Mouse (Mus musculus) gastrocnemius, postnatal 36 days (tissue): ENCODE data around the gene Snrnp70. TPM values are rescaled to one million over a fixed set of nuclear protein-coding genes. Genes with fewer than 3 reads are reported as not detected.
"Not testable (repeated sequence)": the region's sequence is repeated elsewhere in the genome, so short reads cannot be mapped to it uniquely, and the experiment has no call there.

Experiments
- DNase-seq, 2 experiments: peaks; one replicate each; pipeline ENCODE4 v3.0.0; 2022
- intact Hi-C: fragments of 180-260 bp; cut with DNase I; formaldehyde crosslinking; loops from one replicate; pipeline ENCODE4 v1.15.1; 2025
- total RNA-seq, 2 experiments: library from RNA; stranded (reverse); gene quantifications; 2 replicates each; pipeline ENCODE4 v1.2.3; 2021

Gene Snrnp70
- total RNA-seq, 2 experiments from 2014 or later = 70.2 to 84.1 TPM

DNA sequence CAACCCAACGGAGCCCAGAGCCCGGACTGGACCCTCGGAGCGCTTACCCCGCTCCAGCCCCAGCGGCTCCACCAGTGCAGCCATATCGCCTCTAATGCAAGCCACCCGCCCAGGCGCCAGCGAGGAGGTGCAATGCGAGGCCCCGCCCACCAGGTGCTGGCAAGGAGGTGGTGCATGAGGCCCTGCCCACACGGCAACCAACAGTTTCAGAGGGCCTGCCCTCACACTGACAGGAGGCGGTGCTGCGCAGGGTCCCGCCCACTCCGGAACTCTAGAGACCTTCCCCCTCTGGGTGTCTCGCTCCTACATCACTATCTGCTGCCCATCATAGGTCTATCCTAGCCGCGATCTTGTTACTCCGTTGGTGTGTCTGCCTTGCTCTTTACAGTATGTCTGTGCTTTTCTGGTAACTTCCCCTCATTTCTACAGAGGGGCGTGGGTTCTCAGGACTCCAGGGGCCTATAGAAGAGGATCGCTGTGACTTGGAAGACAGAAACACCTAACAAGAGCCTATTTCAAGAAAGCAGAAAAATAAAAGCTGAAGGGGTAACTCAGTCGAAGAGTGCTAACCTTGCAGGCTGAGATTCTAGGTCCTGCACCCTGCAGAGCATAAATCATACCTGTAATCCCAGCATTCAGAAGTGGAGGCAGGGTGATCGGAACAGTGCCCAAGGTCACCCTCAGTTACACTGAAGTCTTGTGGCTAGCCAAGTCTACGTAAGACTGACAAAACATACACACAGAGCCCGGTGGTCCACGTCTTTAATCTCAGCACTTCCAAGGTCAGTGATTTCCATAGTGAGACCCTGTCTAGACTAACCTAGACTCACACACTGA, 24.8 kb downstream of the Snrnp70 start, which contains the start of gene Lin7b:
Lin7b (minus strand) TSS at position 109 of the 837 bp plus-strand sequence.
- intact Hi-C loops = no loop called here
- DNase-seq = peak; percentile 75 to 78

DNA sequence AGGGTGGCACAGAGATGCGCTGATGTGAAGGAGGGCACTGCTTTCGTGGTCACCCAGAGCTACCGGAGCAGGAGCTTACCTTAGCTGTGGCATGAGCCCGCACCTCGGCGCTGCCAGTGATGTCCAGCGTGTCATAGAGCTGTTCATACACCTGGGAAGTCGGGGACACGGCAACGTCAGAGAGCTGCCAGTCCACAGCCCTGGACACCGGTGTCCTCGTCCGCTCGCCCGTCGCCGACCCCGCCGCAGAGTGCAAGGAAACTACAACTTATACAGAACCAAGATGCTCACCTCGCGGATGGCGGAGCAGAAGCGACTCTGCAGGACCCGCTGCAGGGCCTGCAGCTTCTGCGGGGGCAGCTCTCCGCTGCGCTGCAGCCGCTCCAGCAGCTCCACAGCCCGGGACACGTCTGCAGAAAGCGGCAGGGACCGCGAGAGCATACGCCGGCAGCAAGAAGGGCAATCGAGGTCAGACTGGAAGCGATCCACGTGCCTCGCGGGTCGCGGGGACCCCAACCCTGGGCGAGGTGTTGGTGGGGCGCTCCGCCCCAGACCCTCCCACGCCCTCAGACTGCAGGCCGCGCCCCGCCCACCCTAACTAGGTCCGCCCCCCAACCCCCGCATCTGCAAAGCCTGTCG, 25.6 kb downstream of the Snrnp70 start:
- intact Hi-C loops = no loop called here

DNA sequence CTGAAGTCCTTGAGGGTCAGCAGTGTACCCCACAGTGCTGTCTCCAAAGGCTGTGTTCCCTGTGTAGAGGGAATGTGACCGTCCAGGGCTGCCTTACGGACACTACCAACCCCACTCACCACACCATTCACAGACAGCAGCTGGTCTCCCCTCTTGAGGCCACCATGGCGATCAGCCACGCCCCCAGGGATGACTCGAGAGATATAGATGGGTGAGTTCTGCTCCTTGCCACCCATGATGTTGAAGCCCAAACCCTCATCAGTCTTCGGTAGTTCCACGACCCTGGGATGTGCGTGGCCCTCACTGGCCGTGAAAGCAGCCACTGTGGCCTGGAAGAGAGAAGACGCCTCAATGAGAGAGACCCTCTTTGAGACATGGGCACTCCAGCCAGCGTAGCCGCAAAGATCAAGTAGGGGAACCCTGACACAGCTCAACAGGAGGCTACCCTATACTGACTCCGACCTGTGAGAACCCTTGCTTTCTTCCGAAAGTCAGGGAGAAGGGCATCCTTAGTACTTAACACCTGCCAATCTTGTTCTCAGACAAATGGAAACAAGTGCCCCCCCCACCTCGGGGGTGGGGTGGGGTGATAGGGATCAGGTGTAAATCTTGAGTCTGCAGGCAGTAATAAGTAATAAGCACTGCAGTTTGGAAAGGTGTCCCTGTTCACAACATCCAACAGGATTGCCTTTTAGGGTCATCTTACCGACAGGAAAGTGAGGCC, 26.4 kb downstream of the Snrnp70 start:
- DNase-seq = no peak
- intact Hi-C loops = no loop called here

More for the DNA sequence above, 25.6 kb downstream of the Snrnp70 start:
- DNase-seq = no peak

DNA sequence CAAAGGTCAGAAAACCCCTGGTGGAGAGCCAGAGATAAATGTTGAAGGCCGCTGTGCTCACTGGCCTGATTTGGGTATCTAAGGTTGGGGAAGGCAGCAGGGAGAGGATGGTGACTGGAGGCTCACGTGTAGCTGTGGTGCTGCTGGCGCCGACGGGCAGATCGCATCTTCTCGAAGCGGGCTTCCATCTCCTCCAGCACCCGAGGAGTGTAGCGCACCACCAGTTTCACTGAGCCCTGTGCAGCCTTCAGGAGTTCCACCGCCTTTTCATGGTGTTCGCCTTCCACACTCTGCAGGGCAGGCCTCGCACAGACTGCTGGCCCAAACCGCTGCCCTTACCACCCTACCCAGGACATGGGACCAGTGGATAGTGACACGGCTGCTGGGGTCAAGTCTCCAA, 27.4 kb downstream of the Snrnp70 start:
- intact Hi-C loops = no loop called here
- no peak for DNase-seq

DNA sequence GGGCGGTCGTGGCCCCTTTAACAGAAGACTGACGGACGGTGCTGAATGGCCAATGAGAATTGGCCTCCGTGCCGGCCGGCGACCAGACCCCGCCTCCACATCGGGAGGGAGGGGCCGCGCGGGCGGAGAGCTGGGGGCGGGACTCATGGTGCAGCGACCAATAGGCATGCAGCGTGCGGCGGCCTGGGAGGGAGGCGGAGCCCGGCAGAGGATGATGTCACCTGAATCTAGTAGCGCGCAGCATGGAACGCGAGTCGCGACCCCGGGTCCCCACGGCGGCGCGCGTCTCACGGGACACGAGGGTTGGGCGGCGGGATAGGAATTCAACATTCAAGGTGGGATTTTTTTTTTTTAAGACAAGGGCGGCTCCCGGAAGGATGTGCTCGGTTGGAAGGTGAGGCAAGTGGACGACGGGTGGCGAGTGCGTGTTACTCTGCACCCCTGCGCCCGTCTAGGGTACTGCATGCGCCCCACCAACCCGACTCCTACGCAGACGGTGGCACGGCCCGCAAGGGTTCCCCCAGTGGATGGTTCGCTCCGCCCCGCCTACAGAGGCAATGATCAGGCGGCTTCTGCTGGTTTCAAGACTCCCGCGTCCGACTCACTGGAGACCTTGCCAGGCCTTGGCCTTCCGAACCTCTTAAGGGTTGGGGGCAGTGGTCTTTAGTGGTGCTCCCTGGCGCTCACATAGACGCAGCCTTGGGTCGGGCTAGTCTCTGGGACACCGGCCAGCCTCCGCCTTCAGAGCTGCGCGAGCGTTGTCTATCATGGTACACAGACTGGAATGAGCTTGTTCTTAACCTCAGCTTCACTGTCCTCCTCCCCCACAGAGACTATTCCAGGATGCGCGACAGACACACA, 28.3 kb downstream of the Snrnp70 start:
- DNase-seq = peak; percentile 96 to 97
- intact Hi-C loops = no loop called here

DNA sequence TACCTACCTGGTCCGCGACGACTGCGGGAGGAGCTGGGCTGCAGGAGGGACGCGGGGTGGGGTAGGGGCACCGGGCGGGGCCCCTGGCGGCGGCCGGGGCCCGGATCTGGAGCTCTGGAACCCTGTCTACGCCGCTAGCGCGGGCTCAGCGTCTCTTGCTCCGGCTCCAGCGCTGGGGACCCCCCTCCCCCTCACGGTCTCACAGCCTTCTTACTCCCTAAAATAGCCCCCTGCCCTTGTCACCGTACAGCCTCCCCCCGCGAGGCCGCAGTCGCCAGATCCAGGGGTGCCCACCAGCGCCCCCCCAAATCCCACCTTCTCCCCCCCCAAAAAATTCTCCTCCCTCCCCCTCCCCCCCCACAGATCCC, 28.9 kb downstream of the Snrnp70 start, which contains the start of gene Ppfia3:
Ppfia3 (minus strand) TSS at position 368 of the 368 bp plus-strand sequence.
- intact Hi-C loops = no loop called here

DNA sequence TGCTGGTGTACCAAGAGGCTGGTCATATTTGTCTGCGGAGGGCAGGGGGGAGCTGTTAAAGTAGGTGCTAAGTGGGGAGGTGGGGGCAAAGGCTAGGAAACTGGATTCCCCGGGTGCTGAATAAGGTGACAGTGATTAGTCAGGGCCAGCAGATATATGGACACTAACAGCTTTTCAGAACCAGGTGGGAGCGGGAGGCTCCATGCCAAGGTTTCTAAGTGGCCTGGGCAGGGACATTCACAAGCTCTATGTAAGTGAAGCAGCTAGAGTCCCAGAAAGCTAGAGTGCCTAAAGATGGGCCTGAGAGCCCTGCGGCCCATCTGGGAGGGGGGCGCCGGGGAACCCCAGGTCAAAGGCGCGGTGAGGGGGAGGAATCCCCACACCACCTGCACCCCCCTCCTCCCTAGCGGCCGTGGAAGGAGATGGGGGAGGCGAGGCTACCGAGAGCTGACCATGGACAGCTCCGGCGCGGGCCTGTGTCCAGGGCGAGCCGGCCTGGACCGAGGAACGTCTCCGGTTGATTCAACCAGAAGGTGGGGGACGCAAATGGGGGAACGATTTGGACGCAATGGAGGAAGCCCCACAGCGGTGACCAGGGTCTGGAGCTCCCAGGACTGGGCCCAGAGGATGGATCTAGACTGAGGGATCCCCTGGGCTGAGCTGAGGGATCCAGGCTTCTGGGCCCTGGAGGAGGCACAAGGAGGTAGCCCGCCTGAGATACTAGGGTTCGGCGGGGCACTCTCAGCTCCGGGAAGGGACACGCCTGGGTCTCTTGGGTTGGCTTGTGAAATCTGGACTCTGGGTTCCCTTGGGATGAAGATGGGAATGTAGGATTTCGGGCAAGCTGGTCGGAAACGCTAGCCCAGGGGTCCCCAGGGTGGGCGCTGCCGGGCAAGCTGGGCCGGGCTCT, 29.5 kb downstream of the Snrnp70 start:
- peak; percentile 44 for DNase-seq
- intact Hi-C loops = no loop called here

More for the DNA sequence above, 28.9 kb downstream of the Snrnp70 start, which contains the start of gene Ppfia3:
- DNase-seq = no peak

DNA sequence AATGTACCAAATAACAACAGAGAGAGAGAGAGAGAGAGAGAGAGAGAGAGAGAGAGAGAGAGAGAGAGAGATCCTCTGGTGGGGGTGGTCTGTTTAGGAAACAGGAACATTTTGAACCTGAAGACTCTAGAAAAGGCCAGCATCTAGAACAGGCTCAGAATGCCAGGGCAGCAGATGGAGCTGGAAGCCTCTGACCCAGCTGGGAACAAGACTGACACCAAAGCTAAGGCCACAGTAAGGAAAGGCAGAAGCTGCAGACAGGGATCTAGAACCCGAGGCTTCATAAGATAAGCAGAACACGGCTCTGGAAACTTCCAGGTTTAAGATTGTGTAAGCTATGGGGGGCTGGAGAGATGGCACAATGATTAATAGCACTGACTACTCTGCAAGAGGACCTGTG, 31.6 kb downstream of the Snrnp70 start:
- DNase-seq = no peak
- intact Hi-C loops = no loop called here

DNA sequence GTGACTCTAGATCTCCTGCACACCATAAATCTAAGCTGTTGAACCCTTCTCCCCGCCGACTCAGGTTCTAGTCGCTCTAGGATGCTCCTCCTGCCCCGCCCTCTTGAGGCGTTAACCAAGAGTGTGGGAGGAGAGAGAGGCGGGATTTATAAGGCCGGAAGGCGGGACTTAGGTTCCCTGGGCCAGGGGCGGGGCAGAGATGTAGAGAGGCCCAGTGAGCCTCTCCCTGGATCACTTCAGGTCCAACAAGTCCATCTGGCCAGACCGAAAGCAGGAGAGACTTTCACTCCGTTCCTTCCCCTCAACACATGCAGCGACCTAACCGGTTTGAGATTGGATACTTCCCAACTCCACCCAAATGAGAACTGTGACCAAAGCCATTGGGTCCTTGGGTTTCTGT, 32.7 kb downstream of the Snrnp70 start:
- intact Hi-C loops = no loop called here
- no peak for DNase-seq

DNA sequence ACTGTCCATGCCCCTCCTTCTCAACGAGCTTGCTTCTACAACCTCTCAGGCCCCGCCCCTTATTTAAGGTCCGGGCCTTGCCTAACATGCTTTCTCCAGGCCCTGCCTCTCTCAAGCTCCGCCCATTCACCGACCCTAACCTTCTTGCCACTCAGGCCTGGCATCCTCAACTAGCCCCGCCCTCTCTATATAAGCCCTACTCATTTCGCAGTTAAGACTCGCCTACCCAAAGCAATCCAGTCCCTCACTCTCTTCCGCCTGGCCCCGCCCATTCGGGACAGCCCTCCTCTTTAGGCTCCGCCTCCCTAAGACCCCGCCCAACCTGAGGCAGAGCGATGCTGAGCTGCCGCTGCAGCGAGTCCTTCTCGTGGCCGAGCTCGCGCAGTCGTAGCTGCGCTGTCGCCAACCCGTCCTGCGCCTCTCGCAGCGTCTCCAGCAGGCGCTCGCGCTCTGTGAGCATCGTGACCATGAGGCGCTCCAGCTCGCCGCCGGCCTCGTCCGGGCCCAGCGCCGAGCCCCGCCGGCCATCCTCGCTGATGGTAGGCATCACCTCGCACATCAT, 34.2 kb downstream of the Snrnp70 start:
- intact Hi-C loops = no loop called here
- peak in 1 of 2 experiments; percentile 42 for DNase-seq

DNA sequence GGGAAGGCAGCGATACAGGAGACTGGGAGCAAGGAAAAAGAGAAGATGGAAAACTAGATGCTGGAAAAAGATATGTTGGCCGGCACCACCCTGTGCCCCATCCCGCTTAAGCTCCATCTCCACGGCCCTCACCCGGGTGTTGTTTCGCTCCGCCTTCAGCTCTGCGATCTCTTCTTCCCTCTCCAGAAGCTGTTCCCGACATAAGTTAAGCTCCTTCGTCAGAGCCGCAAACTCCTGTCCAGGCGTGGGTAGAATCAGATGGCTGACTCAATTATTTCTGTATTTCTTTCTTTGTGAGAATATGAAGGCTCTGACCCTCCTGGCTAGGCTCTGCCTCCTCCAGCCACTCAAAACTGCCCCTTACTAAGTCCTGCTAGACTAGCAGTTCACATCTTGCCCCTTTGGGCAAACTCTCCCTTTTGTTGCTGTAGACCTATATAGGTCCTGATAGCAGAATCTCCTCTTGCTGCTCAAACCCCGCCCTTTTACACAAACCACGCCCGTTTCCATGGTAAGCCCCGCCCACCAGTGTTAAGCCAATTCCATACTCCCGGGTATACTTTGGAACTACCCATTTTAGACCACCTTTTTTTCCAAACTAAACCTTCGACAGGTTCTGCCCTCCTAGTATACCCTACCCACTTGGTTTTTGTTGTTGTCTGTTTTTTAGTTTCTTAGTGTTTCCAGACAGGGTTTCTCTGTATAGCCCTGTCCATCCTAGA, 35.0 kb downstream of the Snrnp70 start:
- DNase-seq = no peak
- intact Hi-C loops = no loop called here

DNA sequence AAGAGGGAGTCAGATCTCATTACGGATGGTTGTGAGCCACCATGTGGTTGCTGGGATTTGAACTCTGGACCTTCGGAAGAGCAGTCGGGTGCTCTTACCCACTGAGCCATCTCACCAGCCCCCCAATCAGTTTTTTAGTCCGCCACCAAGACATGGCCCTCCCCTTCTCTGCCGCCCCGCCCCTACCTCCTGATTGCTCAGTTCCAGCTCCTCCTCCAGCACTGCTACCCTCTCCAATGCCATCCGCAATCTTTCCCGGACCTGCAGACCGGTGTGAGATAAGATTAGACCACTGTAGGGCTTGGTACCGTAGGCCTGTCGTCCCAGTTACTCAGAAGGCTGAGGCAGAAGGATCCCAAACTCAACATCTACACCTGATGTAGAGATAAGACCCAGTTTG, 36.5 kb downstream of the Snrnp70 start:
- DNase-seq, intact Hi-C loops: not testable (repeated sequence)

DNA sequence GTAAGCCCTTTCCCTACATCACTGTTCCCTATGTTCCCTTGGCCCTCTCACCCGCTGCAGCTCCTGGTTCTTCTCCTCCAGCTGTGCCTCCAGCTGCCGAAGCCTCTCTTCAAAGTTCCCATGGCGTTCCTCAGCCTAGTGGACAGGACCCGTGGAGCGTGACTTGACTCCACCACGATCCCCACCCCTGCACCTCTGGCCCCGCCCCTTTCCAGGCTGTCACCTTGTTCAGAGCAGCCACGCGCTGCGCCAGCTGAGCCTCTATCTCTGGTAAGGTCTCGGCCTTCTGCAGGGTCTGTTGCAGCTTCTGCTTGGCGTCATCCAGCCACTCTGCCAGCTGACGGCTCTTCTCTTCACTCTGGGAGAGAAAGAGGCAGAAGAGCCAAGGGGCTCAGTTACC, 39.5 kb downstream of the Snrnp70 start:
- DNase-seq = no peak
- intact Hi-C loops = no loop called here

DNA sequence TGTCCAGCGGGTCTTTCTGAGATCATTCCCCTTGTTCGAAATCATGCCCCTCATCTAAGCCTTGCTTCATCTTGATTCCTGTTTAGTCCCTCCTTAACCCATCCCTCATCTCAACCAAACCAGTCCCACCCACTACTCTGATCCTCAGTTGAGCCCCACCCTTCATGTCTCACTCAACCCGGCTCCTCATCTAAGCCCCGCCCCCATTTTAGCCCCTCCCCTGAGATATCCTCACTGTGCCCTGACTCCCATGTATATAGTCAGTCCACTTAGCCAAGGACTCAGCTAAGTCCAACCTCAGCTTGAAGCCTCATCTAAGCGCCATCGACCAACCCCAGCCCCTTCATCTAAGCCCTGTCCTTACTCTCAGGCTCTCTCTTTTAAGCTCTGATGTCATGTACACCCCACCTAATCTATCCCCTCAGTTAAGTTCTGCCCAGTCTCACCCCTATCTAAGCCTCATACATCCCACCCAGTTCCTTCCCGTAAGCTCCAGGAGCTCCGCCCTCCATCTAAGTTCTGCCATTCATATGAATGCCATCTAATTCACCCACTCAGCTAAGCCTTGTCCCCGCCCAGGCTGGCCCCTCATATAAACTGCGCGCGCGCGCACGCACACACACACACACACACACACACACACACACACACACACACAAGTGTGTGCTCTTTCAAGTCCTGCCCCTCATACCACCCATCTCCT, 40.1 kb downstream of the Snrnp70 start:
- no peak for DNase-seq
- intact Hi-C loops = no loop called here

DNA sequence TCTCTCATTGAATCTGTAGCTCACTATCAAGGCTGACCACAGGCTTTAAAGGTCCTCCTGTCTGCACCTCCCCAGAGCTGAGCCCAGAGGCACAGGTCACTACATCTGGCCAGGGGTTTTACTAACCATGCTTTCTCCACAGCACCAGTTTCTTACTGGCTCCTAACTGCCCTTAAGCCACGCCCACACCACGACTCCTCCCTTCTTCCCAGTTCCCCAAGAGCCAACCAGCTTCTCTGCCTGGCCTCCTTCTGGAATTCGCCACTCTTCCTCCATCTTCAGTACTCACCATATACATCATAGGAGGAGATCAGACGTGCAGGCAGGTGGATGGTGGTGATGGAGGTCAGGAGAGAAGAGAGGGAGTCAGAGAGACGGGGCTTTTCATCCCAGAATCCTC, 42.5 kb downstream of the Snrnp70 start:
- intact Hi-C loops = no loop called here

DNA sequence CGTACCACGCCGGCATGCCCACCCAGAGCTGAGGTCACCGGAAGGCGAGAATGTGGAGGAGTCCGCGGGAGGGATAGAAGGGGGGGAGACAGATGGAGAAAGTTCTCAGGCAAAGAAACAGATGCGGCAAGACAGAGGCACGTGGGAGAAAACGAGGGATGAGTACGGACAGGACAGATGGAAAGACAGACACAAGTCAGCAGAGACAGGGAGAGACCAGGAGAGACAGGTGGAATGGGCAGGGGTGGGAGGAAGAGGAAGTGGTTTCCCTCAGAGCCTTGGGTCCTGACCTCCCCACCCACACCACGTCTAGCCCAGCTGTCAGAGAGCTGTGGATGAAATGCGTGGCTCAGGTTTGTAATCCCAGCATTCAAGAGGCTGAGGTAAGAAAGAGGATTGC, 48.6 kb downstream of the Snrnp70 start:
- DNase-seq = no peak
- intact Hi-C loops = no loop called here

More for the DNA sequence above, 42.5 kb downstream of the Snrnp70 start:
- DNase-seq = no peak

DNA sequence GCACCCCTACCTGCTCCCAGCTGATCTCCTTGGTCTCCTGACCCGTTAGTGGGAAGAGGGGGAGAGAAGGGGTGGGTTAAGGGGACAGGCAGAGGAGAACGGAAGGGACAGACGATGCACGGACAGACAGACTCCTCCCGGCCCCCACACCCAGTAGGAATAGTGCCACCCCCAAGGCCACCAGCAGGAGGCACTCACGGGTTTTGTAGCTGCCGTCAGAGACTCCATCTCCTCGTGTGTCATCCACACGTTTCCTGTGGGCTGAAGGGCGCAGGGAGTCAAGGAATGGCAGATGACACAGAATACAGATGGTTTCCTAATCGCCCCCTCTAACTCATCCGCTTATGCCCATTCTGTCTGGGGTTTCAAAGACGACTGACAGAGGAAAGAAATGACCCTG, 52.0 kb downstream of the Snrnp70 start:
- DNase-seq = no peak
- intact Hi-C loops = loop anchor here (2.0 kb wide), 1 partner anchor 33 kb away; no protein-coding TSS in a partner anchor
